Mouse (Mus musculus): ENCODE data around the gene Irf1.

GRCm38 (mm10) chr11:53774659-53775255, 4.9 kb downstream of the Irf1 start:
- no peak for TF ChIP-seq POLR2A (IDR thresholded peaks at IDR 0.05; ENCODE audit: low read depth, low read length)
- TF ChIP-seq CTCF (IDR thresholded peaks at IDR 0.05; ENCODE audit: extremely low read depth, insufficient read depth, insufficient read length, insufficient replicate concordance), result no peak

Data from spleen, adult 2 months (tissue).